Mouse (Mus musculus): ENCODE measurements around the gene Ccdc88c.

Gene Ccdc88c

GRCm38 (mm10) chr12:100934796-100935195 lies 94.1 kb downstream of the Ccdc88c start:
- peak; percentile 50 for DNase-seq (ENCODE audit: low read depth, low spot score)

- DNase-seq (ENCODE audit: low read depth, low spot score): no peak
These were observed 97.2 kb downstream of the Ccdc88c start for GRCm38 (mm10) chr12:100931653-100932052.

GRCm38 (mm10) chr12:100928286-100928685 lies 100.6 kb downstream of the Ccdc88c start:
- DNase-seq (ENCODE audit: low read depth, low spot score): no peak

GRCm38 (mm10) chr12:100925644-100926619 lies 102.9 kb downstream of the Ccdc88c start:
- peak; percentile 83 for DNase-seq (ENCODE audit: low read depth, low spot score)

- no peak for DNase-seq (ENCODE audit: low read depth, low spot score)
These were observed 104.1 kb downstream of the Ccdc88c start for GRCm38 (mm10) chr12:100924646-100925339.

GRCm38 (mm10) chr12:100910731-100911130 lies 118.1 kb downstream of the Ccdc88c start:
- DNase-seq (ENCODE audit: low read depth, low spot score): peak; percentile 91

GRCm38 (mm10) chr12:100909765-100910164 lies 119.1 kb downstream of the Ccdc88c start:
- peak; percentile 72 for DNase-seq (ENCODE audit: low read depth, low spot score)

- DNase-seq (ENCODE audit: low read depth, low spot score): no peak
These were observed 120.4 kb downstream of the Ccdc88c start for GRCm38 (mm10) chr12:100908298-100909034.

GRCm38 (mm10) chr12:100907598-100908297 lies 121.1 kb downstream of the Ccdc88c start, which contains the start of gene Gpr68:
Gene Gpr68, minus strand, starts transcription at chr12:100908198.
- DNase-seq (ENCODE audit: low read depth, low spot score): peak; percentile 57

GRCm38 (mm10) chr12:100906861-100907260 lies 122.0 kb downstream of the Ccdc88c start:
- no peak for DNase-seq (ENCODE audit: low read depth, low spot score)

GRCm38 (mm10) chr12:100903761-100904160 lies 125.1 kb downstream of the Ccdc88c start:
- DNase-seq (ENCODE audit: low read depth, low spot score): peak; percentile 68

- no peak for DNase-seq (ENCODE audit: low read depth, low spot score)
These were observed 127.5 kb downstream of the Ccdc88c start for GRCm38 (mm10) chr12:100901386-100901785.

- DNase-seq (ENCODE audit: low read depth, low spot score): no peak
These were observed 128.0 kb downstream of the Ccdc88c start for GRCm38 (mm10) chr12:100900901-100901300.

- DNase-seq (ENCODE audit: low read depth, low spot score): peak; percentile 87
These were observed 129.7 kb downstream of the Ccdc88c start for GRCm38 (mm10) chr12:100899111-100899640.

- peak; percentile 94 for DNase-seq (ENCODE audit: low read depth, low spot score)
These were observed 130.9 kb downstream of the Ccdc88c start for GRCm38 (mm10) chr12:100897736-100898650.

GRCm38 (mm10) chr12:100896661-100897060 lies 132.2 kb downstream of the Ccdc88c start:
- DNase-seq (ENCODE audit: low read depth, low spot score): peak; percentile 65

GRCm38 (mm10) chr12:100895504-100895903 lies 133.4 kb downstream of the Ccdc88c start:
- peak; percentile 54 for DNase-seq (ENCODE audit: low read depth, low spot score)

- no peak for DNase-seq (ENCODE audit: low read depth, low spot score)
These were observed 138.3 kb downstream of the Ccdc88c start for GRCm38 (mm10) chr12:100890548-100890947.

- DNase-seq (ENCODE audit: low read depth, low spot score): peak; percentile 92
These were observed 141.0 kb downstream of the Ccdc88c start for GRCm38 (mm10) chr12:100887801-100888258.

- DNase-seq (ENCODE audit: low read depth, low spot score): peak; percentile 73
These were observed 142.0 kb downstream of the Ccdc88c start for GRCm38 (mm10) chr12:100886877-100887276.
